Mouse (Mus musculus): ENCODE results near the gene Brpf3. TPM values are rescaled to one million over a fixed set of nuclear protein-coding genes. Genes with fewer than 3 reads are reported as not detected.

Gene Brpf3
- polyA plus RNA-seq, 1 experiment from 2014 or later, result 9.5 TPM

DNA sequence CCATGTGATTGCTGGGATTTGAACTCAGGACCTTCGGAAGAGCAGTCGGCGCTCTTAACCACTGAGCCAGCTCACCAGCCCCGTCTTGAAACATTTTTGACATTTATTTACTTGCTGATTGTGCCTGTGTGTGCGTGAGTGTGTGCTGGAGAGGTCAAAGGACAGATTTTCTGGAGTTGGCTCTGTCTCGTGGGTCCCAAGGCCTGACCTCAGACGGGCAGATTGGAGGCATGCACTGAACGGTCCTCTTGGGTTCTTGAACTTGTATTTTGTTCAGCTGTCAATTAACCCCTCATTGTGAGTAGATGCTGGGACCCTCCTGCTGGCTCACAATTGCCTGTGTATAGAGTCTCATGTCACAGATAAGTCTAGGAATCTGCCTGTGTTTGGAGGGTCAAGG, 85.4 kb downstream of the Brpf3 start:
- Histone ChIP-seq H3K27me3 (replicated peaks) (no peaks in the 10 kb centered on the region), H3K9me3 (no peaks in the 10 kb centered on the region), H3K4me2 (no peak overlapping the region), H3K4me3 (no peak overlapping the region), H3K36me3 (replicated peaks) (no peaks in the 10 kb centered on the region), H3K9ac (no peak overlapping the region), H3K4me1 (0 out of 2 replicates have a peak, but pooled peaks cover 6% of the 10 kb centered on the region), H3K27ac (no peak overlapping the region)
- 80% methylated on average over 8 of the region's 8 CpGs for WGBS
- no peak for ATAC-seq (replicated peaks)

Other genes with a start within 250 kb of the Brpf3 start
- 0.36 TPM in 1 of 2 replicates, not detected in the other for gene Clps, start 240.3 kb upstream of the Brpf3 start, polyA plus RNA-seq (2015; fragmentation: Nextera tagmentation; extraction: Ambion mirVana)
- gene Lhfpl5, start 225.4 kb upstream of the Brpf3 start, polyA plus RNA-seq (2015; fragmentation: Nextera tagmentation; extraction: Ambion mirVana), result 11.3 and 11.4 TPM in 2 replicates
- 88.2 and 91.3 TPM in 2 replicates for gene Srpk1, start 178.4 kb upstream of the Brpf3 start, polyA plus RNA-seq (2015; fragmentation: Nextera tagmentation; extraction: Ambion mirVana)
- 1.4 and 1.5 TPM in 2 replicates for gene Slc26a8, start 110.9 kb upstream of the Brpf3 start, polyA plus RNA-seq (2015; fragmentation: Nextera tagmentation; extraction: Ambion mirVana)
- gene Mapk14, start 109.8 kb upstream of the Brpf3 start, polyA plus RNA-seq (2015; fragmentation: Nextera tagmentation; extraction: Ambion mirVana), result 27.5 and 27.7 TPM in 2 replicates
- gene AC170998.1, start 75.0 kb upstream of the Brpf3 start, polyA plus RNA-seq (2015; fragmentation: Nextera tagmentation; extraction: Ambion mirVana), result 2.4 TPM in 2 replicates
- 0.86 and 1.1 TPM in 2 replicates for gene Mapk13, start 31.8 kb upstream of the Brpf3 start, polyA plus RNA-seq (2015; fragmentation: Nextera tagmentation; extraction: Ambion mirVana)
- gene Pnpla1, start 57.3 kb downstream of the Brpf3 start, polyA plus RNA-seq (2015; fragmentation: Nextera tagmentation; extraction: Ambion mirVana), result 0.05 and 0.10 TPM in 2 replicates
- gene 4930539E08Rik, start 114.2 kb downstream of the Brpf3 start, polyA plus RNA-seq (2015; fragmentation: Nextera tagmentation; extraction: Ambion mirVana), result 1.7 and 2.5 TPM in 2 replicates
- gene Pxt1, start 142.8 kb downstream of the Brpf3 start, polyA plus RNA-seq (2015; fragmentation: Nextera tagmentation; extraction: Ambion mirVana), result 0.17 TPM in 1 of 2 replicates, not detected in the other
- 91.1 and 93.9 TPM in 2 replicates for gene Kctd20, start 150.9 kb downstream of the Brpf3 start, polyA plus RNA-seq (2015; fragmentation: Nextera tagmentation; extraction: Ambion mirVana)
- 99.7 and 105 TPM in 2 replicates for gene Stk38, start 206.9 kb downstream of the Brpf3 start, polyA plus RNA-seq (2015; fragmentation: Nextera tagmentation; extraction: Ambion mirVana)
- 429 and 442 TPM in 2 replicates for gene Srsf3, start 231.5 kb downstream of the Brpf3 start, polyA plus RNA-seq (2015; fragmentation: Nextera tagmentation; extraction: Ambion mirVana)

Measured in midbrain, embryonic 15.5 days (tissue).